Mouse (Mus musculus): ENCODE measurements around the gene Necap2.

The Necap2 gene

DNA sequence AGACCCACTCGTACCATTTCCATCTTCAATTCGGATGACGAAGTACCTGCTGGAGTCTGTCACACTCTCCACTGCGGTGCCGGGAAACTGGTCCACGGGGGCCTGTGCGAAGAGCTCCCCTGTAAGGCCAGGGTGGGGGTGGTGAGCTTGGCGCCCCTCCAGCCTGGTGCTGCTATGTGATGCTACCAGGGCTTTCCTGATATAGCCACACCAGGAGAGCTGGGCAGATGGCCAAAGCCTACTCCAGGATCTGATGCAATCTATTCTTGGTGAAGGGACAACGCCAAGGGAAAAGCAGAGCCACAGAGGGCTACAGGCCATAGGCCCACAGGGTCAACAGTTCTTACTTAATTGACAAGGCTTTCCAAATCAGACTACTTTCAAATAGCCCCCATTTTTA lies 4.5 kb downstream of the Necap2 start:
- DNase-seq (ENCODE audit: low spot score): peak; percentile 72

DNA sequence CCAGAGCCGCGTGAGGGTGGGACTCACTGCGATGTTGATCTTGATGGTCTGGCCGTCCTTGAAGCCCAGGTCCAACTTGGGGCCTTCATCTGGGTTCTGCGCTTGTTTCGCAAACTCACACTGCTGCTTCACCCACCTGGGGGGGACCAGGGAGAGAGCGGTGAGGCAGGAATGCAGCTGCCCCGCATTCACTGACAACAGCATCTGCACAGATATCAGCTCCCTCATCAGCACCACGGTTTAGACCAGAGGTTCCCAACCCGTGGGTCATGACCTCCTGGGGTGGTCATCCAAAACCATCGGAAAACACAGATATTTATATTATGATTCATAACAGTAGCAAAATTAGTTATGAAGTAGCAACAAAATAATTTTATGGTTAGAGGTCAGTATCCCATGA lies 5.7 kb downstream of the Necap2 start:
- DNase-seq (ENCODE audit: low spot score): no peak

DNA sequence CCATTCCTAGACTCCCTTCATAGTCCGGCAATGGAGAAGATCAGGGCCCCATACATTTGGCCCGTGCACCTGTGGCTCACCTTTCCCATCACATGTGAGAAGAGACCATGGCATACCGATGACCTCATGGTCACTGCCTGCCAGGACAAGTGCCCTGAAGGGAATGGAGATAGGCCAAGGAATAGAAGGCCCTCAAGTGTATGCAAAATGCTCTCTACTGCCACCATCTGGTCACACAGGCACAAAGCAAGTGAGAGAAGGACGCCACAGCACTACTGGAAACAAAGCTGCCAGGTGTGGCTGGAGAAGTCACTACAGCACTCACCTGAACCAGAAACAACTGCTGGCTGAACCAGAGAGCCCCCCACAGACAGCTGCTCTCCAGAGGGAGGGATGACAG lies 8.4 kb downstream of the Necap2 start:
- no peak for DNase-seq (ENCODE audit: low spot score)

DNA sequence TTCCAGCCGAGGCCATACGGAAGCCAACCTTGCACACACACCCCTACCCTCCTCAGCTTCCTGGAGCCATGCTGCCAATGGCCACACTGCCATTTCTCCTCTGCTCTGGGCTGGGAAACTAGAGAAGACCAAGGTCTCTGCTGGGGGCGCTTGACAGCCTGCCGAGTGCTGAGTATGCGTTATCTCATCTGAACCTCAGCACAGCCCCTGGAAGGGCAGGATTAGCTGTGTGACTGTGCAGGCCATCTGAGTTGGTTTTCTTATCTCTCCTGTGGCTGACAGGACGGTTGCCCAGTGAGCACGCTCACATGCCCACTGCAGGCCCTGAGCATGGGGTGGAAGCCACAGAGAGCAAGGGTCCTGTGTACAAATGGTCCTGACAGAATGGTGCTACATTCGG lies 9.5 kb downstream of the Necap2 start:
- DNase-seq (ENCODE audit: low spot score): no peak

DNA sequence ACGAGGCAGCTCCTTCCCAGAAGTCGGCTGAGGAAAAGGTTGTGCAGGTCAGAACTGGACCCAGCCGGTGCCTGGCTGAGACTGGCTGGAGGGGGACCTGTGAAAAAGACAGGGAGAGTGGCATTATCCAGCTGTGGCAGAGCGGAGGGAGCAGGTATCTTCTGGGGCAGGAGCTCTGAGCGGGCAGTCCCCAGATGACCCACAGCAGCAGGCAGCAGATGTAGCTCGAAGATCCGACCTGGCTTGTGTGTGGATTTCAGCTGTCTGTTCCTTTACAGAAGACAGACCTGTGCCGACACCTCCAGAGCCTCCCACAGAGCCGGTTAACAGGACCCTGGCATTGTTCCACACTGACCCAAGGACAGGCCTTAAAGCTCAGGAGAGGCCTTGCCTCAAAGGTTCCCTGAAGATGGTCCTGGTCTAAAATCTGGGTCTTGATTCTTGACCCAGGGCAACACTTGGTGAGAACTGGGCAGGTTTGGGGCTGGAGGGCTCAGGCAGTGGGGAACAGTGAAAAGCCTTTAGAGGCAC lies 10.6 kb downstream of the Necap2 start:
- DNase-seq (ENCODE audit: low spot score): no peak

DNA sequence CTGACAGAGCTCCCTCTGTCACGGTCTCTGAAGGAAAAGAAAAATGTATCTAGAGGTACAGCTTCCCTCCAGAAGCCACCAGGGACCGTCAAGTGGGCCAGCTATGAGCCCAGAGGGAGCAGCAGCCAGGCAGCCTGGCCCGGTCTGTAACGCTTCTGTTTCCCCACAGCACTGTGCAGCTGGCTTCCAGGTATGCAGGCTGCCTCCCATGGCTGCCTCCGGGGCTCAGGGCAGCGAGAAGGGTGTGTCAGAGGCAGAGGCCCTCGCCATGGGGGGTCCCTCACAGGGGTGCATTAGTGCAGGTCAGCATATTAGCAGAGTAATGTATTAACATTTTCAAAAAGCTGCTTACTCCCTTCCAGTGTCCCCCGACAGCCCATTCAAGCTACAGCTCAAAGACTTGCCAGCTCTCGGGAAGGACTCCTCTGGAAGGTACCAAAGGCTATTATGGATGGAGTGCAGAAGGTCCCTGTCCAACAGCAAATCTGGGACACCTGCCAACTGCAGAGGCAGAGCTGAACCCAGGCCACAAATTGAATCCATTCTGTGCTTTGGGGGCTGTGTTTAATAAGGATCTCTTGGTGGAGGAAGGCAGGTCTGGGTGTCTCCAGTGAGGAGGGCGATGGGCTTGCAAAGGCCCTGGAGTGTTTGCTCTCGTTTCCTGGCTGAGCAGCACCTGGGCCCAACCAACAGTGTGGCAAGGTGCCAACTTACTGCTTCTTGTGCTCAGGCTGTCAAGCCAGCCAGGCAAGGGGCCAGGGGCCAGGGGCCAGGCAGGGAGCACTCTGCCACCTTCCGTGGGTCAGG lies 11.2 kb downstream of the Necap2 start:
- DNase-seq (ENCODE audit: low spot score): no peak

DNA sequence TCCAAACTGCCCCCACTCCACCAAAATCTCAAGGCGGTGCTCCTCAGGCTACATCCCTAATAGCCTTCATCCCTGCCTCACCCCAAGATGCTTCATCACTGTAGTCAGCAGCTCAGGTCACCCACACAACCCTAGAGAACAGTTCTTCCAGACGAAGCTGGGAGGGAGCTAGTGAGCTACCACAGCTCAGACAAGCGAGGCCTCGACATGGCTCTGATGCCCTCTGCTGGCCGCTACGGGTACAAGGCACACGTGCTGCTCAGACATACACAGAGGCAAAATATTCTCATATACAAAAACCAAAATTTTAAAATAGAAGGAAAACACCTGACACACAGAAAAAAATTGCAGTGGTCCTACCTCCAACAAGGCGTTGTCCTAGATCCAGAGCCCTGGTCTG lies 13.0 kb downstream of the Necap2 start:
- DNase-seq (ENCODE audit: low spot score): peak; percentile 87

DNA sequence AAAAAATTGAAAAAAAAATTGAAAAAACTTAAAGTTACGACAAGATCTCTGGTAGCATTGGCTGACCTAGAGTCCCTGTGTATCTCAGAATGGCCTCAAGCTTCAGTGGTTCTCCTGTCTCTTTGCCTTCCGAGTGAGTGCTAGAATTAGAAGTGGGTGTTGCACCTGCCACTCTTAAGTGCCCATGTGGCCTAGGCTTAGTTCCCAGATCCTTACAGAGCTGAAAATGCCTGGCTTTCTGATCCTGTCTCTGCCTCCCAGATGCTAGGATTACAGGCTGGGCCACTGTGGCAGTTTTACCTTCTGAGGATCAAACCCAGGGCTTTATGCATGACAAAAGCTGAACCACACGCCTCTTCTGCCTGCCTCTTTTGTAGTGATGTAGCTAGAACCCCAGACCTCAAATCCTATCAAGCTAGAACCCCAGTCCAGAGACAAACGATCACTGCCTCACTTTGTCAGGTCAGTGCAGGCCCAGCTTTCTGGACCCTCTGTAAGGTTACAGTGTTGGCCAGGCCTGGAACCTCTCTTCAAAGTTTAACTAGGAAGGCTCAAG lies 14.0 kb downstream of the Necap2 start:
- DNase-seq (ENCODE audit: low spot score): no peak

DNA sequence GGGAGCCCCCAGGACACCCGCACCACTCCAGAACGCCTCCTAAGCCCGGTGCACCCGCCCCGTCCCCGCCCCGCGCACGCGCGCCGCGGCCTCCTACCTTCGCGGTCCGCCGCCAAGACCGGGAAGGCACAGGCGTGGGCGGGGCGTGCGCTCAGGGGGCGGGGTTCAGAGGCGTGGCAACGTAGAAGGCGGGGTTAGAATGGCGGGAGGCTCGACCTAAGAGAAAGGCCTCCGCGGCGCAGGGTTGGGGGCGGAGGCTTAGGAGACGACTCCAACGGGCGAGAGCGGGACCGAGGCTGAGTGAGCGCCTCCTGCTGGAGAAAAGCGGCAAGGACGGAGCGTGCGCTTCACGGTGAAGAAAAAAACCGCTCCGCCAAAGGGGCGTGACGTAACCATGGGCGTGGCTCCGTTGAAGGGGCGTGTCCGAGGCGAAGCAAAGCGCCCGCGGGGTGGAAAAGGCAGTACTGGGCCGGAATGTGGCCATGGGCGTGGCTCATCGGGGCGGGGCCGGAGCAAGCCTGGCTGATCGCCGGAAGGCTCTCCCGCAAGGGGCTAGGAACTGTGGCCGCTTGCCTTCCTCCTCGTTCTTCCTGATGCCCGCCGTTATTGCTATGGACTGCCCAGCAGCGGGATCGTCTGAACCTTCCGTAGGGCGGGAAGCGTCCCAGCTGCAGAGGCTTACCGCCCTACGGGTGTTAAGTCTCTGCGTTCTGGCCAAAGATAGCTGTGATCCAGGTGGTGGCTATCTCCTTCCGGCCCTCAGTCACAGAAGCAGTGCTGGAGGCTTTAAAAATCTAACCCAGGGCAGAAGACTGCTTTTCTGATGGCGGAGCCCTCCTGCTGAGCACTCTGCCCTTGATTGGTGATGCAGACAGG lies 17.5 kb downstream of the Necap2 start, which contains the start of gene Crocc:
Crocc (minus strand) TSS at position 125 of the 876 bp plus-strand sequence.
- DNase-seq (ENCODE audit: low spot score): peak; percentile 99

DNA sequence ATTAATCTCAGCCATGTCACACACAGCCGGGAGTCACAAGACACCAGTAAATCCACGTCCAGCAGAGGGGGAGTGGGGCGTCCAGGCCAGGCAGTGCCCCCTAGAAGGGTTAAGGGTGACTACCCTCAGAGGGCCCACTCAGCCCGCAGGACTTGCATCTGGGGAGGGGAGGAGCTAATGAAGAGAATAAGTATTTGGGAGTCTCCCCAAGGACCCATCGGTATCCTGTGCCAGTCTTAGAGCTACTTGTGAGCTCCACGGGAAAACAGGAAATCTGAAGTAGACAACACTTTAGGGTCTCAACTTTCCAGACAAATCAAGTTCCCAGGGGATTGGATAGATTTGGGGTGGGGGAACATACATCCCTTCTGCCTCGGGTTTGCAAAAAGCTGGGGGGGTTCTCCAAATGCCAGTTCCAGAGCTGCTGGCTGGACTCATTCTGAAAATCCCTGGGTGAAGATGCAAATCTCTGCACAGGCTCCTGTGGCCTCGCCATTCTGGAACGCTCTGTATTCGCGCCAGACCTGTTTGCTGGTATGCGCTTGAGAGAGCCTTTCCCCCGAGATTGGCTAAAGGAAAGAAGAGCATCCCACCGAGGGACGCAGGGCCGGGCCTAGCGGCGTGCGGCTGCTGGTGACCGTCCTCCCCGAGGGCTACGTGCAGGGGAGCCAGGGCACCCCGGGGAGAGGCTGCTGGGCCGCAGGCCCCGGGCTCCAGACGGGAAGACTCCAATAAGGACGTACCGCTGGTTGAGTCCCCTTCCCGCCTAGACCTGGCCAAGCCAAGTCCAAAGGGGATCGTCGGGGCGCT lies 18.3 kb downstream of the Necap2 start:
- no peak for DNase-seq (ENCODE audit: low spot score)

DNA sequence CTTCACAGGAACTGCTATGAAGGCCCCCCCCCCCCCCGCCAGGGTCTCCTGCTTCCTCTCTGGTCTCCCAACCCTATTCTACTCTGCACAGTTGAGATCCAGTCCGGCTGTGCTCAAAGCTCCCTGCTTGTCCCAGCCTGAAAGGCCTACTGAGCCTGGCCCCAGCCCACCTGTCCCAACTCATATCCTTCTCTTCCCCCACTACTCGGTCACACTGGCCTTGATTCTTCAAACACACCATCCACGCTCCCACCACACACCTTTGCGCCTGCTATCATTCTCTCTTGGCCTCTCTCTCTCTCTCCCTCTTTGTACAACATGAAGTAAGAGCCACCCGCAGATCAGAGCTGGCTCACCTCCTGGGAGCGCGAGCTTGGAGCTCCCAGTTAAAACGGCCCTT lies 19.3 kb downstream of the Necap2 start:
- DNase-seq (ENCODE audit: low spot score): no peak

DNA sequence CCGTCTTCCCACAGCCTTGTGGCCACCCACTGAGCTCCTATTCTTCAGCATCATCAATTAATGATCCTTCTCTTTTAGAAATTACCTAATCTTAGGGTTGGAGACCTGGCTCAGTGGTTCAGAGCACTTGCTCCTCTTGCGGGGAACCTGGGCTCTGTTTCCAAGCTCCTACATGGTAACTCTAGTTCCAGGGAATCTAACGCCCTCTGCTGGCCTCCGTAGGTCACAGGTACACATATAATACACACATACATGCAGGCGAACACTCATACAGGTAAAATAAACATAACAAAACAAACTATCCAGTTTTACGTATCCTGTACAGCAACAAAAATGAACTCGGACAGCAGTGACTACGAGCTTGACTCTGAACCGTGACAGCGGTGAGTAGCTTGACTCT lies 21.2 kb downstream of the Necap2 start:
- no peak for DNase-seq (ENCODE audit: low spot score)

DNA sequence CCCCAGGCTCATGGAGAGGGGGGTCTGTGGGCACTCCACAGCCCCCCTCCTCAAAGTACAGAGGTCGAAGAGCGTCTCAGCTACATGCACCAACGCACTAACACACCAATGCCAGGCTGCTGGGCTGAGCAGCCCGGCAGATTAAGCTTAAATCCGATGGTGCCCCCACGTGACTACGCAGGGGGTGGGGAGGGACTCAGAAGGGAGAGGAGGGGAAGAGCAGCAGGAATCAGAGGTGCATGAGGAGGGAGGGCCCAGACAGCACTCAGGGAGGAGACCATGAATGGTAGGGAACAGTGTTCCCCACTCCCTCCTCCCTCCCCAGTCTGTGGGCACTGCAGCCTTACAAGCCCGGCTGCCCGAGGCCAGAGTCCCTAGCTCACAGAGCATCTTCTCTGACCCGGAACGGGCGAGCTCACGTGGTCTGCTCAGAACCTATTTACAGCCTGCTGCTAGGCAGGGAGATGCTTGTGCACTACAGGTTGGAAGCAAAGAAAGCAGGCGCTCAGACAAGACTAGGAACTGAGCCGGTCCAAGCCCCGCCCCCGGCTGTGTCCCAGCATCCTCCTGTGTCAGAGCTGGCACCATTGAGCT lies 24.5 kb downstream of the Necap2 start:
- peak; percentile 80 for DNase-seq (ENCODE audit: low spot score)

DNA sequence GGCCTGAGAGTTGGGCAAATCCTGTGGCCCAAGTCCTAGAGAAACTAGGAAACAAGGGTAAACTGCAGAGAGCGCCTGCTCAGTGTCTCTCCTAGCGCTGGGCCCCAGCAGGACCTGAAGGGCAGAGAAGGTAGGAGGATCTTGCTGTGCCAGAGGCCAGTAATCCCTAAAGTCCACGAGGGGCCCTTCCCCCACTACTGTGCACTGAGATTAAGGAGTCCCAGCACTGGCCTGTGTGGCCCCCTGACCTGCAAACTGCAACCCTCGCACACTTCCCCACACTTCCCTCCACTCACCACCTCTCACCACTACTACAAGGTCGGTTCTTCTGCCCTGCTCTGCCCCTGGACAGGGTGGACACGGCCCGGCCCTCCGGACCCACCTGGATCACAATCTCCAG lies 25.0 kb downstream of the Necap2 start:
- DNase-seq (ENCODE audit: low spot score): no peak

DNA sequence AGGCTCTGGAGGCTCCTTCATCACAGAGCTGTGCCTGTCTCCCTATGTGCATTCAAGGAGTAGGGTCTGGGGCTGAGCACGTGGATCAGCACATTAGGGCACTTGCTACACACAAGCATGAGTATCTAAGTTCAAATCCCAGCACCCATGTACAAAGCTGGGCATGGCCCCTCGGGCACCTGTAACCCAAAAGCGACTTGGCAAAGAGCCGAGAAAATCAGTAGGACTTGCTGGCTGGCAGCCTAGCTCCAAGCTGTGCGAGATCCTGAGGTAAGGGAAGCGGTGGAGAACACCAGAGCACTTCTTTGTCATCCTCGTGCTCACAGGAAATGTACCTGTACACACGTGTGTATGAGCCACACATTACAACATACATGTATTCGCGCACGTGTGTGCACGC lies 25.7 kb downstream of the Necap2 start:
- DNase-seq (ENCODE audit: low spot score): no peak

DNA sequence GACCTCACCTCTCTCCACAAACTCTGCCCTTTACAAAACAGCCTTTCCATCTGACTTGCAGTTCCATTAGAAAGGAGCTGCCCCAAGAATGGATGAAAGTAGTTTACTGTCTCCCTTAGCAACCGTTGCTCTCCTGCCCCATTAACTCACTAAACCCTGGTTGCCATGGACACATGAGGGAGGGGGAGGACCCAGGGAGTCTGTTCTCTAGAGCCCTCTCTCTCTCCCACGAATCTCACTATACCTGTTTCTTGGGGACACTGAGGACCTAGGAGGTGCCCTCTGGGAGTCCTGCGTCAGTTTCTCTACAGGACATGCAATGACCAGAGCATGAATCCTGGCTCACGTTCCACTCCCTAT lies 28.7 kb downstream of the Necap2 start:
- peak; percentile 59 for DNase-seq (ENCODE audit: low spot score)

DNA sequence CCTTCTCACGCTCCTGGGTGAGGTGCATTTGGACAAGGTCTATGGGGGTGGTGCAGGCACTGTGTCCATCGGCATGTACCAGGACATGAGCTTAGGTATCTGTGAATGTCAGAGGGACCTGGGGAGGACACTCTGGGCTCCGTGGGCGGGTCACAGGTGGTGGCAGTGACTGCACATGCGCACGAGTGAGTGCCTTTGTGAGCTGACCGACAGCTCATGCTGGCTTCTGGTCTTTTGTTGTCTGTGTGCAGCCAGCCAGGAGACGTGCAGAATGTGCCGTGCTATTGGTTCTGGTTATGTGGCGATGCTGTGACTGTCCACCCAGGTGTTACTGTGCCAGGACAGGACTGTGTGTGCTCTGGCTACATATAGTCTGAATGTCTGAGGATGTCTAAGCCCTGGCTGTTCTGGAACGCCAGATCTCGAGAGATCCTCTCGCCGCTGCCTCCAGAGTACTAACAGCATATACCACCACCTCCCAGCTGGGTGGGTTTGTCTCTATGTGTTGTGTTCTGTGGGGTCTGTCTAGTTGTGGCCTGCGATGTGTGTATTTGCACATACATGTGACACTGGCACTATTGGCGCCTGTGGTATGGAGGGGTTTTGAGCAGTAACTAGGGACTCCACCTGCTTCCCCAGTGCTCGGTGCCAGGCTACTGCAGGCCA lies 29.2 kb downstream of the Necap2 start:
- DNase-seq (ENCODE audit: low spot score): no peak

DNA sequence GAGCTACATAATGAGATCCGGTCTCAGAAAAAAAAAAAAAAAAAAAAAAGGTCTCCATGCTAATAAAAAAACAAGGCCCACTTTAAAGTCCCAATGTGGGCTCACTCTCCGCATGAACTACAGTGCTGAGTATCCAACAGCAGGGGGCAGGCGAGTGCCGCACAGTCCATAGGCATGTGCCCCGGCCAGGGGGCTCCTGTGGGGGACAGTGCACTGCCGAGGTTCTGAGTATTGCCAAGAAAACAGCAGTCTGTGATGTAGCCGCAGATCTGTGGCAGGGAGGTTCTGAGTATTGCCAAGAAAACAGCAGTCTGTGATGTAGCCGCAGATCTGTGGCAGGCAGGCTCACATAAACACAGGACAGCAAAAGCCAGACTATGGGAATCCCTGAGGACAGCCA lies 33.3 kb downstream of the Necap2 start:
- no peak for DNase-seq (ENCODE audit: low spot score)

DNA sequence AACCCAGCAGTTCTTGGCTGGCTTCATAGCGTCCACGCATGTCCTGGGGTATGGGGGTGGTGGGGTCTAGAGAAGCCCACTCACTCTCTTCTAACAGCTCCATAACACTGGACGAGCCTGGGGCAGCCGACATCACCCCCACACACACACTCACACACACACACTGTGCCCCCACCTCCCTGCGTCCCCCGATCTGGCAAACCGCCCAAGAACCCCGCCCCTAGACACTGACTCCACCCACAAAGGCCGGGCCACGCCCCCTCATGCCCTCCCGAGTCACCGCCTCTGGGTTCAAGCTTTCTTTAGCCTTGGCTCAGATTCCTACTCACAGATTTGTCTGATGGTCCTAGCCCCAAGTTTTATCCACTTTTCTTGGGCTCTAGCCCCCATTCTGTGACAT lies 37.0 kb downstream of the Necap2 start:
- DNase-seq (ENCODE audit: low spot score): no peak

DNA sequence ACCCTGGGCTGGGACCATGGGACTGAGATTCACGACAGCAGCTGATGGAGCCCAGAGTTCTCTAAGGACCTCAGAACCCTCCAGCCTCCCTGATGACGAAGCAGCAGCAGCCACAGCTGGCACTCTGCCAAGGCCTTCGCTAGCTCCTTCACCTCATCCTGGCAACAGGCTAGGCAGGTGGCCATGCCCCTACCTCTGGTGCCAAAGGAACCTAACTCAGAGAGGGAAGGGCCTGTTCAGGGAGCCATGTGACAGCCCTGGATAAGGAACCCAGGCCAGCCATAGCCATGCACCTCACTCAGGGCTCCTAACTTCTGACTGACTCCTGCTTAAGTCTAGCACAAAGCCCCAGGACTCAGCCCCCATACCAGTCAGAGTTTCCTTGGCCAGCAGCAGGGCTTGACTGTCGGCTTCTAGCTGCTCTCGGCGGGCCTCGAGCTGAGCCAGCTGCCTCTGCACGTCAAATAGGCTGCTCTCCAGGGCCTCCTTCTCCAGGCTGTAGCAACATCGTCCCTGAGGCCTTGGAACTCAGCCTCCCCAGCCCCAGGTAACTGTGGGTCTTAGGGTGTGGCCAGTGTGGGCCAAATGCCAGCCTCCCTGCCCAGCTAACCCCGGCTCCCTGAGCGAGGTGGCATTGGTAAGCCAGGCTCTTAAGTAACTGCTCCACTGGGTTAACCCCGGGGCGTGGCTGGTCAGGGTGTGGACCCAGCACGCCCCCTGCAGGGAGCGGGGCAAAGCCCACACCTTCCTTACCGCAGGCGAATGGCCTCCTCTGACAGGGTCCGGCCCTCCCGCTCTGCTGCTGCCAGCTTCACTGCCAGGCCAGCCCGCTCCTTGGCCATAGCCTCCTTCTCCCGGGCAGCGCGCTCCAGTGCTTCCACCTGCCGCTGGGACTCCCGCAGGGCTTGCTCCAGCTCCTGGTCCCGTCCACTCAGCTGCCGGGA lies 44.3 kb downstream of the Necap2 start:
- DNase-seq (ENCODE audit: low spot score): no peak
